ENCODE assay signal across 12 mouse cellular contexts in genomic region chr13:20557156-20557555, GRCm38 (mm10).
"Had no signal": no experiment of that assay in that cellular context is flagged by ENCODE, and none has a peak within 500 bp of the region (broad histone marks: within the 10 kb centered on the region; RNA-seq: fewer than 3 reads in every experiment).

No protein-coding gene starts in this region.

- H3K27me3 ChIP-seq: limb, embryonic 15.5 days; liver, embryonic 12.5 days; megakaryocyte, embryonic 14.5 days; stomach, embryonic 15.5 days had no signal

- H3K4me1 ChIP-seq: limb, embryonic 15.5 days; liver, embryonic 12.5 days; stomach, embryonic 15.5 days had no signal

- H3K4me2 ChIP-seq: limb, embryonic 15.5 days; liver, embryonic 12.5 days; lung, embryonic 14.5 days; stomach, embryonic 15.5 days had no signal

- H3K9ac ChIP-seq: limb, embryonic 15.5 days; liver, embryonic 12.5 days; lung, embryonic 14.5 days; stomach, embryonic 15.5 days had no signal

- DNase-seq: kidney, adult 8-10 months; kidney, postnatal 25 days; lung, embryonic 14.5 days; lung, postnatal 10 days; midbrain, embryonic 14.5 days; right cerebral cortex, postnatal 14 days; thymus, postnatal 36 days had no signal

- H3K36me3 ChIP-seq: limb, embryonic 15.5 days; liver, embryonic 12.5 days; stomach, embryonic 15.5 days had no signal

- ATAC-seq: liver, embryonic 12.5 days had no signal

- H3K9me3 ChIP-seq: limb, embryonic 15.5 days; liver, embryonic 12.5 days; stomach, embryonic 15.5 days had no signal

- H3K27ac ChIP-seq: limb, embryonic 15.5 days; liver, embryonic 12.5 days; macrophage; stomach, embryonic 15.5 days had no signal

- H3K4me3 ChIP-seq: limb, embryonic 15.5 days; liver, embryonic 12.5 days; megakaryocyte, embryonic 14.5 days; stomach, embryonic 15.5 days had no signal
